Mouse (Mus musculus) heart, adult 2 months (tissue): ENCODE measurements around the gene Osbpl7. TPM values are rescaled to one million over a fixed set of nuclear protein-coding genes. Genes with fewer than 3 reads are reported as not detected.
A peak's percentile ranks its signal among the peaks of the same experiment; 100 is the strongest.

Source experiments
- DNase-seq, 2 experiments: peaks; one replicate each; pipeline ENCODE4 v3.0.0; 2021
- H3K27ac ChIP-seq: fragments of 200-600 bp; 2 replicates; pipeline ENCODE4 v1.8.1; 2022
- H3K27me3 ChIP-seq: fragments of 200-500 bp; 2 replicates; pipeline ENCODE4 v1.6.1; 2012; ENCODE audit warnings: mild to moderate bottlenecking, low read length, inconsistent platforms, mixed read lengths; ENCODE audit not compliant: control insufficient read depth, insufficient read depth
- H3K36me3 ChIP-seq: fragments of 200-500 bp; 2 replicates; pipeline ENCODE4 v1.6.1; 2012; ENCODE audit warnings: low read length, inconsistent platforms; ENCODE audit not compliant: control insufficient read depth, insufficient read depth
- H3K4me1 ChIP-seq: fragments of 200-500 bp; 2 replicates; pipeline ENCODE4 v1.6.1; 2011; ENCODE audit warnings: low read length; ENCODE audit not compliant: control insufficient read depth, insufficient read depth
- H3K4me3 ChIP-seq: fragments of 200-600 bp; 2 replicates; pipeline ENCODE4 v1.8.1; 2022
- H3K79me2 ChIP-seq: fragments of 200-500 bp; replicated peaks from 2 replicates; pipeline ENCODE4 v1.6.1; 2012; ENCODE audit warnings: mild to moderate bottlenecking, inconsistent platforms, low read length, moderate library complexity, mixed read lengths; ENCODE audit not compliant: control insufficient read depth, insufficient read depth
- H3K9ac ChIP-seq: fragments of 200-500 bp; 2 replicates; pipeline ENCODE4 v1.6.1; 2012; ENCODE audit warnings: low read depth, mild to moderate bottlenecking, control low read depth, inconsistent platforms, low read length, mixed read lengths
- CTCF ChIP-seq: fragments of 200-600 bp; IDR thresholded peaks from 2 replicates; pipeline ENCODE4 v1.8.1; 2022; ENCODE audit warnings: antibody characterized with exemption, mild to moderate bottlenecking, moderate library complexity
- EP300 ChIP-seq: fragments of 200-500 bp; IDR thresholded peaks from 2 replicates; pipeline ENCODE4 v1.6.1; 2011; ENCODE audit warnings: low read depth, low read length, control low read depth; ENCODE audit not compliant: insufficient read depth
- POLR2A ChIP-seq: fragments of 200-500 bp; IDR thresholded peaks from 2 replicates; pipeline ENCODE4 v1.6.1; 2011; ENCODE audit warnings: mild to moderate bottlenecking, low read depth, low read length, control low read depth; ENCODE audit not compliant: insufficient read depth
- WGBS: fragments of 180-500 bp; shearing (Covaris S2); methylation state at CpG from one replicate; pipeline ENCODE4 v1.1.7; 2018; 5-methylcytosine and 5-hydroxymethylcytosine counted together
- intact Hi-C: fragments of 180-260 bp; cut with DNase I; formaldehyde crosslinking; loops from one replicate; pipeline ENCODE4 v1.15.1; 2025
- polyA plus RNA-seq: library from polyadenylated mRNA; depleted of rRNA; stranded (reverse); fragments of >200 nt; gene quantifications from 2 replicates; pipeline ENCODE4 v1.2.3, GENCODE M21; 2012
- total RNA-seq, 2 experiments: library from RNA; stranded (reverse); gene quantifications; 2 replicates each; pipeline ENCODE4 v1.2.3; 2021

Gene Osbpl7
- total and polyA plus RNA-seq, 3 experiments, result 4.1 to 5.0 (median 4.4) TPM

DNA sequence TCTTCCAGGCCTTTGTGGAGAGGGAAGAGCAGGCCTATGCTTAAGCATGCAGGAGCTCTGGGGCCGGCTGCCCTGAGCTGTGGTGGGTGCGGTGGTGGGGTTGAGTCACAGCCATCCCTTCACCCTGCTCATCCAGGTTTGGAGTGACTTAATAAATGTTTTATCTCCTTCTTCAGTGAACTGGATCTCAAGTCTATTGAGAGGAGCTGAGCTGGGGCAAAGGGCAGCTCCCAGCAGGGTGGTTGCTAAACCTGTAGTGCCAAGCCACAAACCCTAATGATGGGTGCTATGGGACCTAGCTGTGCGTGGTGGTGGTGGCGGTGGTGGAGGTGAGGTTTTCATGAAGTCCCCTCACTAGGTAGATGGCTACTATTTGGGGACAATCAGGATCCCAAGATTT is 16.6 kb upstream of the Osbpl7 start:
- no peaks in the 10 kb centered on the region for H3K79me2 ChIP-seq
- TF ChIP-seq POLR2A (no peak), CTCF (no peak), EP300 (no peak)
- no peak overlapping the region for H3K9ac ChIP-seq
- no peaks in the 10 kb centered on the region for H3K27me3 ChIP-seq
- intact Hi-C loops, result no loop called here
- H3K4me3 ChIP-seq, result no peak overlapping the region
- no peaks in the 10 kb centered on the region; the same call in 1 of the 2 replicates for H3K4me1 ChIP-seq
- DNase-seq, result no peak
- H3K36me3 ChIP-seq, result no peaks in the 10 kb centered on the region
- WGBS, result 96% methylated on average over 4 of the region's 4 CpGs
- no peak overlapping the region for H3K27ac ChIP-seq

DNA sequence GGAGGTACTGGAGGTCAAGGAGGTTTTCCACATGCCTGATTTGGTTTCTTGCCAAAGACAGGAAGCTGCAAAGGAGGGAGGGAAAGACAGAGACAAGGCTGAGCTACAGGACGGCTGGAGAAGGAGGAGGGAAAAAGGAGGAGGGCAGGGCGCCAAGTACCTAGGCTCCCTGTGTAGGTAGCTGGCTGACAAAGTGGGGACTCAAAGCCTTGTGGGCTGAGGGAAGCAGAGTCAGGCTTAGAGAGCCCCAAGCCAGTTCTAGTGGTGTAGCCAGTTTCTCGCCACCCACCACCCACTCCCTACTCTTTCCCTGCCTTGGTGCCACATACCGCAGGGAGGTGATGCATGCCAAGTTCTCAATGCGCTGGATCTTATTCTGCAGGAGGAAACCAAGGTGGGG is 14.3 kb upstream of the Osbpl7 start:
- no peaks in the 10 kb centered on the region for H3K79me2 ChIP-seq
- TF ChIP-seq CTCF (no peak), EP300 (no peak), POLR2A (no peak)
- no peaks in the 10 kb centered on the region for H3K36me3 ChIP-seq
- intact Hi-C loops, result no loop called here
- no peak overlapping the region for H3K27ac ChIP-seq
- H3K4me3 ChIP-seq, result no peak overlapping the region
- WGBS, result 65% methylated on average over 5 of the region's 5 CpGs
- H3K27me3 ChIP-seq, result no peaks in the 10 kb centered on the region
- H3K9ac ChIP-seq, result no peak overlapping the region
- peaks cover 3% of the 10 kb centered on the region for H3K4me1 ChIP-seq
- no peak for DNase-seq

DNA sequence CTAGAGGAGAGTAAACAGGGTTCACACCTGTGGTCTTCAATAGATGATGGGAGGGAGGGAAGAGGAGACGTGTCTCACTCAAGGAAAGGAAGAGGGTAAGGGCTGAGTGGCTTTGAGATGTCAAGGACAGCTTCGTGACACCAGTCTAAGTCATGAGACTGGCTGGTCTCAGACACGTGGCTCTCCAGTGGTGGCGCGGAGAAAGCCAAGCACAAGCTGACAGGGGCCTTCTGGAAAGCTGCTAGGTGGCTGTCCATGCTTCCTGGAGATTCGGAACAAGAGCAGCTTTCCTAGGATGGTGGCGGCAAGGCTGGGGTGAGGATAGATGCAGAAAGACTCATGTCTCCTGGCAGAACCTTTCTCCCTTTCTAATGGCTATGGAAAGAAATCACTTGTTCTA is 11.5 kb upstream of the Osbpl7 start:
- H3K79me2 ChIP-seq, result no peaks in the 10 kb centered on the region
- TF ChIP-seq POLR2A (no peak), CTCF (no peak), EP300 (no peak)
- no peak overlapping the region for H3K9ac ChIP-seq
- H3K36me3 ChIP-seq, result no peaks in the 10 kb centered on the region
- intact Hi-C loops, result no loop called here
- no peak overlapping the region for H3K27ac ChIP-seq
- 52% methylated on average over 7 of the region's 7 CpGs for WGBS
- no peaks in the 10 kb centered on the region for H3K27me3 ChIP-seq
- H3K4me3 ChIP-seq, result no peak overlapping the region
- H3K4me1 ChIP-seq, result peaks cover 3% of the 10 kb centered on the region
- no peak for DNase-seq

DNA sequence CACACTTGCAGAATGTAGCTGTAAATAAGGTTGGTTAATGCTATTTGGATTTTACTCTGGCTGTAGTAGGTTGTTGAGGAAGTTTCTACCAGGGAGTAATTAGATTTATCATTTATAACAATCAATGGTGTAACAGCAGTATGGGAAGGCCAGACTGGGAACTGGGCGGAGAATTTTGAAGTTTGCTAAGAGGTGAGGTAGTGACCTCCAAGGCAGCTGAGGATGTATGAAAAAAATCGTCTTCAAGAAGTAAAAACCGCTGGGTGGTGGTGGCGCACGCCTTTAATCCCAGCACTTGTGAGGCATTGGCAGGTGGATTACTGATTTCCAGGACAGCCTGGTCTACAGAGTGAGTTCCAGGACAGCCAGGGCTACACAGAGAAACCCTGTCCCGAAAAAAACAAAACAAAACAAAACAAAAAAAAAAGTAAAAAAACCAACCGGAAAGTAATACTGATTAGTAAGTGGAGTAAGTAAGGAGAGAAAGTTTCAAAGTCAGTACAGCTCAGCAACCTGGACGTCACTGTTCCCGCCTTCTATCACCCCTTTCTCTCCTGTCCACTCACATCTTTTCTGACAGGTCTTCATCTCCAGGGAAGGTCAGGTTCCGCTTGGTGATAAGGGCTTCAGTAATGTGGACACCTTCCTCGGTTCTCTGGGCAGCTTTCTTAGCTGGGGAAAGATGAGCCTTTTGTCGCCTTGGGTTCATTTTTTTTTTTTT is 10.0 kb upstream of the Osbpl7 start:
- Histone ChIP-seq H3K79me2 (no peaks in the 10 kb centered on the region), H3K9ac (no peak overlapping the region; the same call in 1 of the 2 replicates), H3K27ac (no peak overlapping the region; the same call in 1 of the 2 replicates), H3K4me1 (peaks cover 3% of the 10 kb centered on the region), H3K36me3 (no peaks in the 10 kb centered on the region), H3K4me3 (no peak overlapping the region; the same call in 1 of the 2 replicates), H3K27me3 (no peaks in the 10 kb centered on the region)
- TF ChIP-seq CTCF (no peak), EP300 (no peak), POLR2A (no peak)
- intact Hi-C loops, result no loop called here
- no peak for DNase-seq
- 32% methylated on average over 12 of the region's 12 CpGs for WGBS

DNA sequence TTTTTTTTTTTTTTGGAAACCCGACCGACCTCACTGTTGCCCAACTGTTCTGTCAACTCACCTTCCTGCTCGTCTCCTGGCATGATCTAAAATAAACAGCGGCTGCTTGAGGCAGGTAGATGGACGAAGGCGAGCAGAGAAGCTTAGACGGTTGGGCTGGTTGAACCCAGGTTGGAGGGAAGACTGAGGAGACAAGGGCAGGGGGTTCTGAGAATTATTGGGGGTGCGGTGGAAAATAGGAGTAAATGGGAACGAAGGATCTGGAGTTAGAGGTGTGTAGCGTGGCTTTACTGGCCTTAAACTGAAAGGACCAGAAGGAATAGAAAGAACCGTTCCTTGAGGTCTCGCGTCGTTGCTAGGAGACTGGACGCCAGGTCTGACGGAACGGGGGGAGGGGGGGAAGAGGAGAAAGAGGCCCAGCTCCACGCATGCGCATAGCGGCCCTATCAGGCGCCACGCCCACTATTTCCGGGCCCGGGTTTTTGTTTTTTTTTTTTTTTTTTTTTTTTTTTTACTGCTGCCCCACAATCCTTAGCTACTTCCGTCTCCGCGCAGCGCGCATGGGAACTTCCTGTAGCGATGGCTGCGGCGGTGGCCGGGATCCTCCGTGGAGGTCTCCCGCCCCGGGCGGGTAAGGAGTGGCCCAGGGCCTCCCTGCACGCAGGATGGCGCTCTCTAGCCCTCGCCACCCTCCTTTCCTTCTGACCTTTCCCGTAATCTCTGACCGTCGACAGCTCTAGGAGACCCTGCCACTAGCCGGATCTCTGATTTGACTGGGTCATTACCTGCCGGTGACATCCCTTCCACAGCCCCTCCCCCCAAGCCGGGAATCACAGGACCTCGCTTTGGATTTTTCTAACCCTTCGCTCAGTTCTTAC is 9.2 kb upstream of the Osbpl7 start, which contains the start of the genes Lrrc46 and Mrpl10:
TSS of gene Lrrc46 (minus strand) at position 386 of the 878 bp plus-strand sequence.
TSS of gene Mrpl10 (plus strand) at position 539 of the 878 bp plus-strand sequence.
- Histone ChIP-seq H3K4me3 (peak within 1 kb of the TSS; percentile 80), H3K79me2 (no peaks in the 10 kb centered on the region), H3K27me3 (no peaks in the 10 kb centered on the region), H3K36me3 (no peaks in the 10 kb centered on the region), H3K9ac (peak within 1 kb of the TSS; percentile 81), H3K4me1 (peaks cover 3% of the 10 kb centered on the region), H3K27ac (peak within 1 kb of the TSS; percentile 90)
- intact Hi-C loops, result no loop called here
- TF ChIP-seq CTCF (no peak), EP300 (peak; percentile 60; the same call in 1 of the 2 replicates), POLR2A (peak; percentile 80)
- under 1% methylated on average over 48 of the region's 48 CpGs for WGBS
- DNase-seq, result peak; percentile 88 to 89
